Mouse (Mus musculus) lung, postnatal 0 days (tissue): ENCODE results near the gene Ajm1.

ENCODE experiments used
- CTCF ChIP-seq: IDR thresholded peaks from 2 replicates; pipeline ENCODE4 v1.5.1; 2016; ENCODE audit warnings: antibody characterized with exemption, mild to moderate bottlenecking
- EP300 ChIP-seq: IDR thresholded peaks from 2 replicates; pipeline ENCODE4 v1.6.1; 2016; ENCODE audit warnings: antibody characterized with exemption, mild to moderate bottlenecking, control low read depth

DNA sequence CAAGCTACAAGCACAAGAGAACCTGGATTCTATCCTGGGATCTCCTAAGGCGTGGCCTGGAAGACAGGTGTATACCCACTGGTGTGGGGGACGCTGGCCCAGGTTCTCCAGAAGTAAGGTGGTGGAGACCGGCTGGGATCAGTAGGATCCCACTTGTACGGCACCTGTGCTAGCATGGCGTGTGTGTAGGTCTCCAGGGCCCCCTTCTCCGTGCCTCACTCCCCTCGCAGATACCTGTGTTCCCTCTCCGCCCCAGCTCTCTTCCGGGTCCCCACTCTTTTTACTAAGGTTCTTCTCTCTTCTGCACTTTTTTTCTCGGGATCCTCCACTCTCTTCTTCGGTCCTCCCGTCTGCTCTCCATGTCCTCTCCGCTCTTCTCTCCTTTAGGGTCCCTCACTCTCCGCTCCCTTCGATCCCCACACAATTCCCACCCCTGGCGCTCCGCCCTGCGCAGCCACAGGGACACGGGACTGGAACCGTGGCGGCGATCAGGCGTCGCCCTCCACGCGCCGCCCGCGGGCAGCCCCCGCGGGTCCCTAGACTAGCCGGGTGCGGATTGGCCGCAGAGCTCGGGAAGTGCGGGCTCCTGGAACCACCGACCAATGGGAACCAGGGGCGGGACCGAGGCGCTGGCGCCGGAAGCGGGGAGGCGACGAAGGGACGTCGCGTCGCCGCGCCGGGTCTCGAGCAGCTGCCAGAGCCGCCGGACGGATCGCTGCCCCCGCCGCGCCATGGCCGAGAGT lies 24.2 kb downstream of the Ajm1 start, which contains the start of gene Edf1:
- no peak for TF ChIP-seq CTCF
- no peak for TF ChIP-seq EP300
